Mouse (Mus musculus) neutrophil, adult 5-6 weeks (primary cell): ENCODE data around the gene Myh7. TPM values are rescaled to one million over a fixed set of nuclear protein-coding genes. Genes with fewer than 3 reads are reported as not detected.
"Not testable (repeated sequence)": the region's sequence is repeated elsewhere in the genome, so short reads cannot be mapped to it uniquely, and the experiment has no call there.

Experiments used
- ATAC-seq: fragments of 151-379, 151-347 bp; 2 replicates; pipeline ENCODE4 v1.8.0; 2017; ENCODE audit warnings: mild to moderate bottlenecking, moderate TSS enrichment; ENCODE audit not compliant: insufficient number of reproducible peaks, poor library complexity, low FRiP score, severe bottlenecking; ENCODE audit errors: extremely low read depth
- total RNA-seq: library from RNA; stranded (forward); fragments of 200-1000 nt; gene quantifications from 2 replicates; pipeline ENCODE4 v1.2.3, GENCODE M21; 2017

Gene Myh7
- total RNA-seq, 1 experiment from 2014 or later: not detected

GRCm38 (mm10) chr14:54978664-54979063 is 15.8 kb downstream of the Myh7 start:
- ATAC-seq: no peak

GRCm38 (mm10) chr14:54976633-54977032 is 17.8 kb downstream of the Myh7 start, which contains the start of gene Gm17428:
Gene Gm17428, plus strand, starts transcription at chr14:54976933.
- ATAC-seq: no peak

- ATAC-seq: no peak
Measured at GRCm38 (mm10) chr14:54974068-54974791, 20.2 kb downstream of the Myh7 start.

GRCm38 (mm10) chr14:54972786-54973185 is 21.6 kb downstream of the Myh7 start:
- not testable (repeated sequence) for ATAC-seq

DNA sequence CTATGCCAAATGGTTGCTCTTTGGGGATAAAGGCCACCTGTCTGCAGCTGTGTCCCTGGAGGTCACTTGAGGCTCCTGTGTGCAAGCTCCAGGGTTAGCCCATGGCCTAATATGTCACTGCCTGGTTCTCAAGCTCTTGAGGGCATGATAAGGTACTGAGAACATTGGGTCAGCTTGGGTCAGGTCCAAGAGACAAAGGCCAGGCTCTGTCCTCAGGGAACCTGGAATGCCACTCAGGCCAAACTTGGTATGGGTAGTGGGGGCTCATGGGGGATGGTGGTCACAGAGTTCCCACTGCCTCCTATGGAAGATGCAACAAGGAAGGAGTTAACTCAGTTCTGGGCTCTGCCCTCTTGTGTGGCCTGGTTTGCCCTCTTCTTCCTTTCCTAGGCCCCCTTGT is 26.1 kb downstream of the Myh7 start:
- ATAC-seq: no peak

DNA sequence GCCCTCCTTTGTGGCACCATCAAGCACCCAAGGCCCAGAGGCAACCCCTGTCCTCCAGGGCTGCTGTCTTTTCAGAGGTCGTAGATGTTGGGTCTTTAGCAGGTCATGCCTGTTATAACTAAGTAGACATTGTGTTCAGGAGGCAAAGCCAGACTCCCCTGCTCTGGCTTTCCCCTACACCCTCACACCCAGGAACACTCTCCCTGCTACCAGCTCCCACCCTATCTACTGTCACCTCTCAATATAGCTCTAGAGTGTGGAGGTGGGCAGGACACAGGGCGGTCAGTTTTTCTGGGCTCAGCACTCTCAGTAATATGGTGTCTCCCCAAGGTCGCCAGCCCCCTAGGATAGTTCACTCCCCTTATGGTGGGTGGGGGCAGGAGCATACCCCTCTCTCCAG is 26.6 kb downstream of the Myh7 start:
- ATAC-seq: no peak

DNA sequence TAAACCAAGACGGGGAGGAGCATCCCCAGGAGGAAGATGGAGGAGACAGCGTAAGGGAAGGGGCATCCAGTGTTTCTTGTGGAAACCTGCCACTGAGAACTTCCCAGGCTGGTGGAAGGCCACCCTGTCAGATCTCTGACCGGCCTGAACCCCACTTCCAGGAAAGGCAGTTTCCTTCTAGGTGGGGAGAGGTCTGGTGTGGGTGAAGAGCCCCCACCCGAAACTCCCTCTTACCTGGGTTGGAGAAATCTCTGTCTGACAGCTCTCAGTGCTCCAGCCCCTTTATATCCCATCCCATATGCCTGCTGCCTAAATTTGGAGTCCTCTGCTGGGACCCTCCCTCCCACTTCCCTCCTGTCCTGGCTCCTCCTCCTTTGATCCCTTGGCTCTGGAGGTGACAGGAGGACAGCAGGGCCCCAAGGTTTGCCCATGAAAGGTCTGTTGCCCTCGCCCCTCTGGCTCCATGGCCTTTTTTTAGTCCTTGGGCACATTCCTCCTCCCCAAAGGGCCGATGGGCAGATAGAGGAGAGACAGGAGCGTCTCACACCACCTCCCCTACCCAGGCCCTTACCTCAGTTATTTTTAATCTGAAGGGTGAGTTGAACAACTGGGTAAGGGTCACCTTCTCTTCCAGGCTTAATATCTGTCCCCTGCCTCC is 28.0 kb downstream of the Myh7 start, which contains the start of gene Myh6:
Gene Myh6 (minus strand): TSS at position 608 of the 658 bp plus-strand sequence.
- no peak for ATAC-seq

- no peak for ATAC-seq
Measured at GRCm38 (mm10) chr14:54965631-54966030, 28.8 kb downstream of the Myh7 start.

DNA sequence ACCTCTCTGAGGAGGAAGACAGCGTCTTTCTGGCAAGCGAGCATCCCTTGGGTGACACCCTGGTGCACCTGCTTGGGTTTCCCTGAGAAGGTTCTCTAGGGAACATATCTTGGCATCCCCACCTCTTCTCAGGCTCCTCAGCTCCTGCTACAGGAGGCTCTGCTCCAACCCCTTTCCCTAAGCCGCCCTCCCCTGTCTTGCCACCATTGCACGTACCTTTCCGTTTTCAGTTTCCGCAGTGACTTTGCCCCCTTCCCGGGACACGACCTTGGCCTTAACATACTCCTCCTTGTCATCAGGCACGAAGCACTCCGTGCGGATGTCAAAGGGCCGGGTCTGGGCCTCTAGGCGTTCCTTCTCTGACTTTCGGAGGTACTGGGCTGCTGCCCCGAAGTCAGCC is 29.4 kb downstream of the Myh7 start:
- no peak for ATAC-seq

DNA sequence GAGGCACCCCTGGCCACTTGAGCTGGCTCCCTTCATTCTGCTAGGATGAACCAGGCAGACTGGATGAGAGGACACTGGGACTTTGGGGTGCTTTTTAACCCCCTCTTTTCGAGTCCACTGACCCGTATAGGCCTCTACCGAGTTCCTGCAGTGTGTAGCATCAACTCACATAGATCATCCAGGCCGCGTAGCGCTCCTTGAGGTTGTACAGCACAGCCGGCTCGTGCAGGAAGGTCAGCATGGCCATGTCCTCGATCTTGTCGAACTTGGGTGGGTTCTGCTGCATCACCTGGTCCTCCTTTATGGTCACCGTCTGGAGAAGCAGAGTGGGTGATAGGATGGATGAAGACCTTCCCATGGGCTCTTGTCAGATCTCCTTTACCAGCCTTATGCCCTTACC is 30.7 kb downstream of the Myh7 start:
- ATAC-seq: no peak

DNA sequence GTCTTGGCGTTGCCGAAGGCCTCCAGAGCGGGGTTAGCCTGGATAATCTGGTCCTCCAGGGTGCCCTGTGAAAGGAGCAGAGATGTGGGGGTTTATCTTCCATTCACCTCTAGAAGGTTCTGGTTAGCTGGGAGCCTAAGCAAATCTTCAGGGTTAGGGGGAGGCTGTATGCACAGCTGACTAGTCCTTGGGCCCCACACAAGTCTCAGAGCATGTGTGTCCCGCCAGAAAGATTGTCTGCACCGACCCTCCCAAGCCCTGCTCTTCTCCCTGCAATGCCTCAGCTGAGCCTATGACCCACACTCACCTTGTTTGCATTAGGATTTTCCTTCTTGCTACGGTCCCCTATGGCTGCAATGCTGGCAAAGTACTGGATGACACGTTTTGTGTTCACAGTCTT is 31.7 kb downstream of the Myh7 start:
- no peak for ATAC-seq

- ATAC-seq: no peak
Measured at GRCm38 (mm10) chr14:54961487-54961886, 32.9 kb downstream of the Myh7 start.

DNA sequence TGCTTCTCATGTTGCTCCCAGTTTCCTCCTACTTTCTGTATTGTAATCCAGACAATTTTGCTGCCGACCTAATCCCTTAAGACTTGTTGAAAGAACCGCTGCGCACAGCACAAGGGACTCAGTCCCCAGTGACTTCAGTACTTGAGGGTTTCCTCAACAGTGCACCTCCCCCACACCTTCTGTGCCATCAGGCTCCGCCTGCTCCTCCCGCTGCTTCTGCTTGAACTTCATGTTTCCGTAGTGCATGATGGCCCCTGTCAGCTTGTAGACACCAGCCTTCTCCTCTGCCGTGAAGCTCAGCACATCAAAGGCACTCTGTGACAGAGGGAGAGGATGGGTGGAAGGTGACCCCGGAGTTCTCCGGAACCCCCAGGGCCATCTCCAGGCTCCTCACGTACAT is 33.7 kb downstream of the Myh7 start:
- no peak for ATAC-seq

- ATAC-seq: not testable (repeated sequence)
Measured at GRCm38 (mm10) chr14:54959853-54960613, 34.4 kb downstream of the Myh7 start.

DNA sequence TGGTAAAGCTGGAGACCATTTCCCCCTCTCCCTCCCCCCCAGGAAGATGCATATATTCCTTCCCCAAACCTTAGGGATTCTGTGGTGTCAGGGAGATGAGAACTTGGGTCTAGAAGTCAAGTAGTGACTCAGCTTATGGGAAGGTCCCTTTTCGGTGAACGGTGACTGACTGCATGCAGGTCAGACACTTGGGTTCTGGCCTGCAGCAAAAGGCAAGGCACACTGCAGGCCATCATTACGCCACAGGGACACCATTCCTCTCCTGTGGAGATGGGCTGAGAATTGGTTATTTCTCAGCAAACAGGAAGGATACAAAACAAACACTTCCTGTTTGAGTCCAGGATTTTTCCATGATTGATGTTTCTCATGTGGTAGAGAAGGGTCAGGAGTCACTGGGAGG is 35.2 kb downstream of the Myh7 start:
- no peak for ATAC-seq

- no peak for ATAC-seq
Measured at GRCm38 (mm10) chr14:54958503-54958902, 35.9 kb downstream of the Myh7 start.

- ATAC-seq: no peak
Measured at GRCm38 (mm10) chr14:54956533-54956932, 37.9 kb downstream of the Myh7 start.

GRCm38 (mm10) chr14:54955481-54955880 is 38.9 kb downstream of the Myh7 start:
- no peak for ATAC-seq

GRCm38 (mm10) chr14:54954474-54954873 is 40.0 kb downstream of the Myh7 start:
- ATAC-seq: no peak
